Mouse (Mus musculus): ENCODE measurements at regions not wholly inside any gene's neighbourhood (a gene's known extent, or its start where the extent isn't known, plus 50 kb on each side); places are given as distances from the start of the nearest gene placed in this dataset.
A peak's percentile ranks its signal among the peaks of the same experiment; 100 is the strongest.

GRCm38 (mm10) chr2:148117420-148117819 is 70.7 kb upstream of the Foxa2 start:
- ATAC-seq = no peak
- WGBS (ENCODE audit: insufficient replicate concordance) = 26% methylated on average over 2 of the region's 2 CpGs
- H3K9ac ChIP-seq (replicated peaks) = no peak overlapping the region

GRCm38 (mm10) chr2:148121885-148122876 is 75.4 kb upstream of the Foxa2 start:
- Histone ChIP-seq H3K4me2 (ENCODE audit: low read depth, low read length) (no peak overlapping the region), H3K4me3 (ENCODE audit: low read depth, low read length) (no peak overlapping the region), H3K9me3 (ENCODE audit: low read length) (no peaks in the 10 kb centered on the region), H3K27ac (ENCODE audit: low read depth) (no peak overlapping the region), H3K36me3 (replicated peaks; ENCODE audit: insufficient read depth, low read length) (no peaks in the 10 kb centered on the region), H3K27me3 (ENCODE audit: insufficient read depth, low read length) (no peaks in the 10 kb centered on the region), H3K4me1 (ENCODE audit: insufficient read depth) (no peaks in the 10 kb centered on the region), H3K9ac (replicated peaks) (no peak overlapping the region)
- no peak for ATAC-seq
- peak; percentile 24 for DNase-seq
- TF ChIP-seq EP300 (IDR thresholded peaks at IDR 0.05; ENCODE audit: low read depth) = no peak
- peak; percentile 66 for TF ChIP-seq CTCF (IDR thresholded peaks at IDR 0.05; ENCODE audit: low read depth)
- 20% methylated on average over 13 of the region's 13 CpGs for WGBS (ENCODE audit: insufficient replicate concordance)

More at GRCm38 (mm10) chr2:148117420-148117819, 70.7 kb upstream of the Foxa2 start:
- no peaks in the 10 kb centered on the region for H3K36me3 ChIP-seq (replicated peaks; ENCODE audit: insufficient read depth, low read length)
- H3K27me3 ChIP-seq (ENCODE audit: insufficient read depth, low read length) = no peaks in the 10 kb centered on the region
- H3K4me3 ChIP-seq (ENCODE audit: low read depth, low read length) = no peak overlapping the region
- no peaks in the 10 kb centered on the region for H3K4me1 ChIP-seq (ENCODE audit: insufficient read depth)
- no peak overlapping the region for H3K4me2 ChIP-seq (ENCODE audit: low read depth, low read length)
- H3K9me3 ChIP-seq (ENCODE audit: low read length) = no peaks in the 10 kb centered on the region
- TF ChIP-seq EP300 (IDR thresholded peaks at IDR 0.05; ENCODE audit: low read depth) (no peak), CTCF (IDR thresholded peaks at IDR 0.05; ENCODE audit: low read depth) (no peak)
- no peak for DNase-seq
- H3K27ac ChIP-seq (ENCODE audit: low read depth) = no peak overlapping the region

GRCm38 (mm10) chr2:148123780-148124179 is 77.0 kb upstream of the Foxa2 start:
- ATAC-seq (no peak), DNase-seq (no peak)
- Histone ChIP-seq H3K4me3 (ENCODE audit: low read depth, low read length) (no peak overlapping the region), H3K9ac (replicated peaks) (no peak overlapping the region), H3K36me3 (replicated peaks; ENCODE audit: insufficient read depth, low read length) (no peaks in the 10 kb centered on the region), H3K4me2 (ENCODE audit: low read depth, low read length) (no peak overlapping the region), H3K27me3 (ENCODE audit: insufficient read depth, low read length) (no peaks in the 10 kb centered on the region), H3K9me3 (ENCODE audit: low read length) (no peaks in the 10 kb centered on the region), H3K4me1 (ENCODE audit: insufficient read depth) (no peaks in the 10 kb centered on the region), H3K27ac (ENCODE audit: low read depth) (no peak overlapping the region)
- WGBS (ENCODE audit: insufficient replicate concordance) = 41% methylated on average over 3 of the region's 3 CpGs
- no peak for TF ChIP-seq EP300 (IDR thresholded peaks at IDR 0.05; ENCODE audit: low read depth)
- peak; percentile 49 for TF ChIP-seq CTCF (IDR thresholded peaks at IDR 0.05; ENCODE audit: low read depth)

- no peaks in the 10 kb centered on the region for H3K27me3 ChIP-seq (ENCODE audit: insufficient read depth, low read length)
- TF ChIP-seq EP300 (IDR thresholded peaks at IDR 0.05; ENCODE audit: low read depth) = no peak
- no peak for TF ChIP-seq CTCF (IDR thresholded peaks at IDR 0.05; ENCODE audit: low read depth)
- no peak overlapping the region for H3K4me3 ChIP-seq (ENCODE audit: low read depth, low read length)
- H3K9ac ChIP-seq (replicated peaks) = no peak overlapping the region
- H3K4me1 ChIP-seq (ENCODE audit: insufficient read depth) = no peaks in the 10 kb centered on the region
- WGBS (ENCODE audit: insufficient replicate concordance) = 80% methylated on average over 1 of the region's 1 CpGs
- DNase-seq = no peak
- H3K27ac ChIP-seq (ENCODE audit: low read depth) = no peak overlapping the region
- no peaks in the 10 kb centered on the region for H3K9me3 ChIP-seq (ENCODE audit: low read length)
- no peak for ATAC-seq
- no peaks in the 10 kb centered on the region for H3K36me3 ChIP-seq (replicated peaks; ENCODE audit: insufficient read depth, low read length)
- no peak overlapping the region for H3K4me2 ChIP-seq (ENCODE audit: low read depth, low read length)
Observed at GRCm38 (mm10) chr2:148133811-148134210, 87.0 kb upstream of the Foxa2 start.

- no peak overlapping the region for H3K4me2 ChIP-seq (ENCODE audit: low read depth, low read length)
- no peaks in the 10 kb centered on the region for H3K27me3 ChIP-seq (ENCODE audit: insufficient read depth, low read length)
- no peak overlapping the region for H3K27ac ChIP-seq (ENCODE audit: low read depth)
- H3K4me3 ChIP-seq (ENCODE audit: low read depth, low read length) = no peak overlapping the region
- no peak for TF ChIP-seq EP300 (IDR thresholded peaks at IDR 0.05; ENCODE audit: low read depth)
- TF ChIP-seq CTCF (IDR thresholded peaks at IDR 0.05; ENCODE audit: low read depth) = no peak
- ATAC-seq (no peak), DNase-seq (no peak)
- 35% methylated on average over 4 of the region's 4 CpGs for WGBS (ENCODE audit: insufficient replicate concordance)
- no peaks in the 10 kb centered on the region for H3K36me3 ChIP-seq (replicated peaks; ENCODE audit: insufficient read depth, low read length)
- no peak overlapping the region for H3K9ac ChIP-seq (replicated peaks)
- H3K4me1 ChIP-seq (ENCODE audit: insufficient read depth) = no peaks in the 10 kb centered on the region
- H3K9me3 ChIP-seq (ENCODE audit: low read length) = no peaks in the 10 kb centered on the region
Observed at GRCm38 (mm10) chr2:148141936-148142335, 95.2 kb upstream of the Foxa2 start.

- Histone ChIP-seq H3K36me3 (replicated peaks; ENCODE audit: insufficient read depth, low read length) (no peaks in the 10 kb centered on the region), H3K9me3 (ENCODE audit: low read length) (no peaks in the 10 kb centered on the region), H3K9ac (replicated peaks) (no peak overlapping the region), H3K27me3 (ENCODE audit: insufficient read depth, low read length) (no peaks in the 10 kb centered on the region), H3K27ac (ENCODE audit: low read depth) (no peak overlapping the region), H3K4me3 (ENCODE audit: low read depth, low read length) (no peak overlapping the region), H3K4me2 (ENCODE audit: low read depth, low read length) (no peak overlapping the region), H3K4me1 (ENCODE audit: insufficient read depth) (no peaks in the 10 kb centered on the region)
- ATAC-seq (no peak), DNase-seq (no peak)
- 37% methylated on average over 1 of the region's 1 CpGs for WGBS (ENCODE audit: insufficient replicate concordance)
- TF ChIP-seq EP300 (IDR thresholded peaks at IDR 0.05; ENCODE audit: low read depth) (no peak), CTCF (IDR thresholded peaks at IDR 0.05; ENCODE audit: low read depth) (no peak)
Observed at GRCm38 (mm10) chr2:148144816-148145215, 98.0 kb upstream of the Foxa2 start.

All from liver, postnatal 0 days (tissue).